Mouse (Mus musculus) midbrain, embryonic 16.5 days (tissue): ENCODE measurements around the gene Tmc4. TPM values are rescaled to one million over a fixed set of nuclear protein-coding genes. Genes with fewer than 3 reads are reported as not detected.

Experiments used
- ATAC-seq: fragments of 200-750 bp; cut with Nextera tagmentation; 2 replicates; pipeline ENCODE4 v1.8.0; 2017; ENCODE audit warnings: moderate TSS enrichment
- H3K27ac ChIP-seq: fragments of 300-500 bp; sonication (generic); 2 replicates; pipeline ENCODE4 v1.5.1; 2014; ENCODE audit warnings: mild to moderate bottlenecking, low read length, mixed read lengths
- H3K27me3 ChIP-seq: fragments of 300-500 bp; sonication (generic); 2 replicates; pipeline ENCODE4 v1.6.1; 2014; ENCODE audit warnings: low read depth, low read length, mixed read lengths; ENCODE audit not compliant: control insufficient read depth, insufficient read depth
- H3K36me3 ChIP-seq: fragments of 300-500 bp; sonication (generic); 2 replicates; pipeline ENCODE4 v1.6.1; 2014; ENCODE audit warnings: mild to moderate bottlenecking, low read length, moderate library complexity, mixed read lengths; ENCODE audit not compliant: control insufficient read depth, insufficient read depth
- H3K4me1 ChIP-seq: fragments of 300-500 bp; sonication (generic); 2 replicates; pipeline ENCODE4 v1.6.1; 2014; ENCODE audit warnings: mild to moderate bottlenecking, low read length, mixed read lengths; ENCODE audit not compliant: control insufficient read depth, insufficient read depth
- H3K4me2 ChIP-seq: fragments of 300-500 bp; sonication (generic); 2 replicates; pipeline ENCODE4 v1.6.1; 2014; ENCODE audit warnings: mild to moderate bottlenecking, low read length, mixed read lengths
- H3K4me3 ChIP-seq: fragments of 300-500 bp; sonication (generic); 2 replicates; pipeline ENCODE4 v1.5.1; 2014; ENCODE audit warnings: low read depth, mild to moderate bottlenecking, low read length, moderate library complexity, mixed read lengths
- H3K9ac ChIP-seq: fragments of 300-500 bp; sonication (generic); 2 replicates; pipeline ENCODE4 v1.6.1; 2014; ENCODE audit warnings: low read depth, low read length, mixed read lengths
- H3K9me3 ChIP-seq: fragments of 300-500 bp; sonication (generic); replicated peaks from 2 replicates; pipeline ENCODE4 v1.6.1; 2014; ENCODE audit warnings: mild to moderate bottlenecking, low read length, mixed read lengths; ENCODE audit not compliant: control insufficient read depth, poor library complexity, severe bottlenecking
- WGBS: fragments of 180-500 bp; shearing (Covaris S2); extraction: QIAGEN DNeasy Blood & Tissue Kit; methylation state at CpG from one replicate; pipeline ENCODE4 v1.1.7; 2014; 5-methylcytosine and 5-hydroxymethylcytosine counted together
- polyA plus RNA-seq: library from polyadenylated mRNA; unstranded; fragments of >200 nt; fragmentation: Nextera tagmentation; extraction: Ambion mirVana; gene quantifications from 2 replicates; pipeline ENCODE4 v1.2.1, GENCODE M21; 2015

Tmc4 gene
- polyA plus RNA-seq, 1 experiment from 2014 or later, result 4.5 TPM

- no peaks in the 10 kb centered on the region for H3K9me3 ChIP-seq
- H3K27ac ChIP-seq, result peak overlapping the region; percentile 96
- ATAC-seq, result peak; percentile 31
- peak overlapping the region; percentile 69 for H3K9ac ChIP-seq
- H3K4me2 ChIP-seq, result peak overlapping the region; percentile 86
- H3K36me3 ChIP-seq, result peaks cover 20% of the 10 kb centered on the region
- peaks cover 32% of the 10 kb centered on the region for H3K4me1 ChIP-seq
- WGBS, result 0% methylated on average over 42 of the region's 55 CpGs
- no peaks in the 10 kb centered on the region for H3K27me3 ChIP-seq
- H3K4me3 ChIP-seq, result peak overlapping the region; percentile 85
Observed at GRCm38 (mm10) chr7:3694076-3694948, 17.0 kb upstream of the Tmc4 start.

DNA sequence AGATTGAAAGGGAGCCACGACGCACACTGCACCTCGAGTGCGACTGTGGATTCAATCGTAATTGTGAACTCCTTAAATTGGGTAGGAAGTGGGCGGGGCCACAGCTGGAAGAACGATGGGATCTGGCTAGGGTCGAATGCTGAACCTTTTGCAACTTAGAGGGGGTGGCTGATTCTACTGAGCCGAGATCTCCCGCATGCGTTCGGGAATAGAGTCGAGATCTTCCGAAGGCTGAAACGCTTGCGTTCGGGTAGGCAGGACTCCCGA, 16.4 kb upstream of the Tmc4 start:
- H3K27ac ChIP-seq, result peak overlapping the region; percentile 96
- peak overlapping the region; percentile 86 for H3K4me2 ChIP-seq
- no peaks in the 10 kb centered on the region for H3K27me3 ChIP-seq
- peak overlapping the region; percentile 69 for H3K9ac ChIP-seq
- under 1% methylated on average over 18 of the region's 18 CpGs for WGBS
- peak overlapping the region; percentile 85 for H3K4me3 ChIP-seq
- peaks cover 32% of the 10 kb centered on the region for H3K4me1 ChIP-seq
- H3K9me3 ChIP-seq, result no peaks in the 10 kb centered on the region
- H3K36me3 ChIP-seq, result peaks cover 17% of the 10 kb centered on the region
- no peak for ATAC-seq

- H3K4me3 ChIP-seq, result peak within 1 kb of the TSS; percentile 85
- no peaks in the 10 kb centered on the region for H3K9me3 ChIP-seq
- H3K4me2 ChIP-seq, result peak within 1 kb of the TSS; percentile 86
- H3K9ac ChIP-seq, result peak within 1 kb of the TSS; percentile 99
- WGBS, result under 1% methylated on average over 55 of the region's 55 CpGs
- peak within 1 kb of the TSS; percentile 96 for H3K27ac ChIP-seq
- H3K4me1 ChIP-seq, result peaks cover 32% of the 10 kb centered on the region
- peak; percentile 94 for ATAC-seq
- no peaks in the 10 kb centered on the region for H3K27me3 ChIP-seq
- peaks cover 17% of the 10 kb centered on the region for H3K36me3 ChIP-seq
Observed at GRCm38 (mm10) chr7:3692987-3693808, 15.8 kb upstream of the Tmc4 start, which contains the start of gene Mboat7. Gene Mboat7 (minus strand): TSS chr7:3693523.

GRCm38 (mm10) chr7:3692382-3692986, 15.1 kb upstream of the Tmc4 start, which contains the start of gene Tsen34:
Gene Tsen34 (plus strand): TSS chr7:3692863.
- 0% methylated on average over 49 of the region's 49 CpGs for WGBS
- Histone ChIP-seq H3K27ac (peak within 1 kb of the TSS; percentile 96), H3K9me3 (no peaks in the 10 kb centered on the region), H3K4me3 (peak within 1 kb of the TSS; percentile 85), H3K9ac (peak within 1 kb of the TSS; percentile 99), H3K4me1 (peaks cover 32% of the 10 kb centered on the region), H3K36me3 (peaks cover 17% of the 10 kb centered on the region), H3K27me3 (no peaks in the 10 kb centered on the region), H3K4me2 (peak within 1 kb of the TSS; percentile 86)
- peak; percentile 79 for ATAC-seq

- no peaks in the 10 kb centered on the region for H3K9me3 ChIP-seq
- peak overlapping the region; percentile 85 for H3K4me3 ChIP-seq
- peak overlapping the region; percentile 99 for H3K9ac ChIP-seq
- H3K4me1 ChIP-seq, result peaks cover 27% of the 10 kb centered on the region
- H3K27ac ChIP-seq, result peak overlapping the region; percentile 96
- H3K4me2 ChIP-seq, result peak overlapping the region; percentile 86
- peaks cover 13% of the 10 kb centered on the region; the same call in 1 of the 2 replicates for H3K36me3 ChIP-seq
- H3K27me3 ChIP-seq, result no peaks in the 10 kb centered on the region
- no peak for ATAC-seq
- WGBS, result 44% methylated on average over 3 of the region's 3 CpGs
Observed at GRCm38 (mm10) chr7:3691919-3692318, 14.6 kb upstream of the Tmc4 start.

DNA sequence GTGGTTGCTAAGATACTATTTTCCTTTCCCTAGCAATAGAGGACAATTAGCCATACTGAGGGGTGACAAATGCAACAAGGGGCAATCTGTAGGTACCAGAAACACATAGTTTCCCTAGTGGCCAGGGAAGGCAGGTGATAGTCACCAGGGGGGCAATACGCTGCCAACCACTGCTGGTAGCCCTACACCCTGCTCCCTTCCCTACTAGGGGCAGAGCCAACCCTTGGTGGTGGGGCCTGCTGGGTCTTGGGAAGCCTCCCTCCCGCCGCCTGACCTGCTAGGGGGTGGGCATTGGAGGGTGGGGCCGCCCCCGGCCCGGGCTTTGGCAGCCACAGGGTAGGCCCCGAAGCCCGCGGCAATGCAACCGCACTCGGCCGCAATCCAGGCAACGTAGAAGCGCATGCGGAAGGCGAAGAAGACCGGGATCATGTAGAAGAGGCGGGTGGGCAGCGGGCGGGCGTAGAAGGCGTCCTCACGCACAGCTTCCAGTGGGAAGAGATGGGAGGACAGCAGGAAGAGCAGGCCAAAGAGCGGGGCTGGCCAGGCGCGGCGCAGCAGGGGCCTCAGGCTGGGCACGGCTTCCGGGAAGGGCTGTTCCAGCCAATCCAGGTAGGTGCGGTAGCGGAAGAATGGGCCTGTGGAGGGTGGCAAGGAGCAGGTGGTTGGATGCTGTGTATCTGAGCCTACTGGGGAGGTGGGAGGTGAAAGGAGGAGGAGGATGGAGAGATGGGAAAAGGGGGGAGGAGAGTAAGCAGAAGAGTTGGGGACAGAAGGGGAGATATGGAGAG, 8.2 kb upstream of the Tmc4 start:
- no peaks in the 10 kb centered on the region for H3K9me3 ChIP-seq
- H3K9ac ChIP-seq, result no peak overlapping the region
- H3K27ac ChIP-seq, result peak overlapping the region; percentile 87
- 83% methylated on average over 31 of the region's 31 CpGs for WGBS
- no peak overlapping the region for H3K4me2 ChIP-seq
- H3K36me3 ChIP-seq, result peaks cover 21% of the 10 kb centered on the region
- ATAC-seq, result no peak
- no peak overlapping the region for H3K4me3 ChIP-seq
- no peaks in the 10 kb centered on the region for H3K27me3 ChIP-seq
- H3K4me1 ChIP-seq, result peaks cover 22% of the 10 kb centered on the region

DNA sequence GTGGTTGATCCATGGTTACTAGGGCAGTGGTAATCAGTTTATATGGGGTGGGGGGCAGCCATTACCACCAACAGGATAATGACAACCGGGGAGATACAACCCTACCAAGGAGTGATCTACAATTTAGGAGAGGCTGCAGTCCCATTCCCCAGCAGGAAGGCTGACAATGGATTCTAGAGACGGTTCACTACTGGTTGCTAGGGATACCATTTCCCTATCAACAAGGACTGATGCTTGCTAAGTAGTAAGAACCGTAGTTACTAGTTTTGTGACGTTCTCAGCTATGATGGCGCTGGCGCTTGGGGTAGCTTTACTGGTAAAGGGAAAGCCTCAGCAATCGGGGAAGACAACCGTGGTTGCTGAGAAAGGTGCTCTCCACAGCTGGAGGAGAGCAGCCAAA, 7.3 kb upstream of the Tmc4 start:
- Histone ChIP-seq H3K4me2 (peak overlapping the region; percentile 4; the same call in 1 of the 2 replicates), H3K4me1 (peaks cover 22% of the 10 kb centered on the region), H3K27me3 (no peaks in the 10 kb centered on the region), H3K27ac (peak overlapping the region; percentile 87), H3K9me3 (no peaks in the 10 kb centered on the region), H3K4me3 (no peak overlapping the region), H3K36me3 (peaks cover 21% of the 10 kb centered on the region), H3K9ac (peak overlapping the region; percentile 48)
- ATAC-seq, result peak; percentile 34
- WGBS, result 60% methylated on average over 8 of the region's 8 CpGs

GRCm38 (mm10) chr7:3683908-3684550, 6.7 kb upstream of the Tmc4 start:
- H3K27me3 ChIP-seq, result no peaks in the 10 kb centered on the region
- H3K36me3 ChIP-seq, result peaks cover 21% of the 10 kb centered on the region
- WGBS, result 40% methylated on average over 10 of the region's 10 CpGs
- peaks cover 22% of the 10 kb centered on the region for H3K4me1 ChIP-seq
- H3K9me3 ChIP-seq, result no peaks in the 10 kb centered on the region
- H3K4me2 ChIP-seq, result peak overlapping the region; percentile 4; the same call in 1 of the 2 replicates
- H3K4me3 ChIP-seq, result no peak overlapping the region
- H3K9ac ChIP-seq, result no peak overlapping the region; the same call in 1 of the 2 replicates
- peak overlapping the region; percentile 87 for H3K27ac ChIP-seq
- ATAC-seq, result peak; percentile 89
